Mouse (Mus musculus): ENCODE measurements around the gene Cd93.

The Cd93 gene

GRCm38 (mm10) chr2:148398901-148399685 is 44.3 kb downstream of the Cd93 start:
- DNase-seq: no peak

DNA sequence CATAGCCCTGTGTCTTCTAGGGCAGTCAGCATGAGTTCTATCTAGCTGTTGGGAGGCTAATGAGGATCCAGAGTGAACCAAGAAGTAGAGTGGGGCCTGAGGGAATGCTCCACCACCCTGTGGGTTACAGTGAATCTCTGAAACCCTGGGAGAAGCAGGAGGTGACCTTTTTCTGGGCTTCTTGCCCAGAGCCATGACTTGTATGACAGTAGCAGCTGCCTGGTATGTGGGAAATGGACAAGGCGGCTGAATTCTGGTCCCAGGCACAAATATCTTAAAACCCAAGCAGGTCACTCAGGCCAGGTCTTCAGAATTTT is 45.6 kb downstream of the Cd93 start:
- no peak for DNase-seq

DNA sequence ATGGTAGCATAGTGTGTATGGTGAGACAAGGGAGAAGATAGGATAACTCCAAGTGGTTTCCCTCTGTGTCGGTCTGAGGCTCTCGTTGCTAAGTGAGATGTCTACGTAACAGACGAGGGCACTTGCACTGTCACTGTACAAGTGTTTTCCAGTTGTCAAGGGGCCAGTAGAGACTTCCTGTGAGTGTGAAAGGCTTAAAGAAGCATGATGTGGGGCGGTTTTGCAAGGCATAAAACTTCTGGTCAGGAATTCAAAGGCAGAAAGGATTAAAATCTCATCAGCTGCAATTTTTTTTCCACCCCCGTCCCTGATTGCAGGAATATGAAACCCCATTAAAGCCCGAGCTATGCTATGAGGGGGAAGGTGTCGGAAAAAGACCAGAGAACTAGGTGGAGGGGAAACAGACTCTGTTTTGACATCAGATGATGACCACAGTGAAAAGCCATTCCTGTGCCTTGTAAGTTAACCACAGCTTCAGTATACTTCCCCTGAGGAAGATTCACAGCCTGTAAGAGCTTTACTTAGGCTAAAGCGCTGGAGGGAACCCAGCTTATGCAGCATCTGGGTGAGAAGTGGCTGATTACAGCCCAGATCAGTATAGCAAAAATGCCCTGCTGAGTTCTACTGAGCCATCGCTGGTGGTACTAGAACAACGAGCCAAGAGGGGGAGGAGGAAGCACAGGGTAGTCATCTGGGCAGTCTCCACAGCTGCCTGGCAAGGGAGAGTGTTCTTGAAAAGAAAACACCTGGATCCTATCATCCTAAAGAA is 46.2 kb downstream of the Cd93 start:
- DNase-seq: no peak

DNA sequence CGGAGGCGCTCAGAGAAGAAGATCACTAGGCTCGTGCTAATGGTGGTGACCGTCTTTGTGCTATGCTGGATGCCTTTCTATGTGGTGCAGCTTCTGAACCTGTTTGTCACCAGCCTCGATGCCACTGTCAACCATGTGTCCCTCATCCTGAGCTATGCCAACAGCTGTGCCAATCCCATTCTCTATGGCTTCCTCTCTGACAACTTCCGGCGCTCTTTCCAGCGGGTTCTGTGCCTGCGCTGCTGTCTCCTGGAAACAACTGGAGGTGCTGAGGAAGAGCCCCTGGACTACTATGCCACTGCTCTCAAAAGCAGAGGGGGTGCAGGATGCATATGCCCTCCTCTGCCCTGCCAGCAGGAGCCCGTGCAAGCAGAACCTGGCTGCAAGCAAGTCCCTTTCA is 47.2 kb downstream of the Cd93 start:
- DNase-seq: no peak

- peak in 1 of 2 experiments; percentile 5 for DNase-seq
Observed at GRCm38 (mm10) chr2:148395131-148396051, 48.0 kb downstream of the Cd93 start, which contains the start of gene Sstr4. Gene Sstr4, plus strand, starts transcription at chr2:148395344.

- no peak for DNase-seq
Observed at GRCm38 (mm10) chr2:148393846-148394245, 49.5 kb downstream of the Cd93 start.

DNA sequence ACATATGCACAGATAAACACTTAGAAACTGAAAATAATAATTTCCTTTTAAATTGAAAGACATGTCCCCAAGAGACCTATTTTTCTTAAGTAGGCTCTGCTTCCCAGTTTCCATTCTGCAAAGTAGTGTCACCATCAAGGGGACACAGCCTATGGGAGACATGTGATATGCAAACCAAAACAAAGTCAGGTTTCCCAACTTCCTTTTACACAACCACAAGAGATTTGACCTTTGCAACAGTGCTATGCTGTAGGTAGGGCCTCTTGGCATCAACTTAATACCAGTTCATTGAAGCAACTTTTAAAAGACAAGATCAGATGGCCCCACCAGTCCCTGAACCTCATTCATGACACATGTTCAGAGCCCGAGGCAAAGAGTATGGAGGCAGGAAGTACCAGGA is 50.2 kb downstream of the Cd93 start:
- DNase-seq: no peak

GRCm38 (mm10) chr2:148387652-148388581 is 55.4 kb downstream of the Cd93 start:
- no peak for DNase-seq

DNA sequence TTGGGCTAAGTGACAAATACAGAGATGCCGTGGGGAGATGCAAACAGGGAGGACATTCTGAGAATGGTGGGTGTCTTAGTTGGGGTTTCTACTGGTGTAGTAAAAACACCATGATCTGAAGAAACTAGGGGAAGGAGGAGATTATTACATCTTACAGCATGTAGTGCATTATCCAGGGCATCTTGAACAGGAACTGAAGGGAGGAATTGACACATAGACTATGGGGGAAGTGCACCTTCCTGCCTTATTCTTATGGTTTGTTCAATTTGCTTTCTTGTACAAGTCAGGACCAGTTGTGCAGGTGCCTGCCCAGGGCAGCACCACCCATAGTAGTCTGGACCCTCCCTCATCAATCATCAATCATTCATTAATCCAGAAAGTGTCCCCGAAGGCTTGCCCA is 56.4 kb downstream of the Cd93 start:
- no peak for DNase-seq
